Mouse (Mus musculus) myocyte (in vitro differentiated cells): ENCODE measurements at regions not wholly inside any gene's neighbourhood (a gene's known extent, or its start where the extent isn't known, plus 50 kb on each side); places are given as distances from the start of the nearest gene placed in this dataset.

Experiments
- CEBPB ChIP-seq: IDR thresholded peaks from 2 replicates; pipeline ENCODE4 v1.6.1; 2011; ENCODE audit warnings: mild to moderate bottlenecking, moderate library complexity; ENCODE audit not compliant: poor library complexity, insufficient read depth, severe bottlenecking
- POLR2A ChIP-seq: IDR thresholded peaks from one replicate; pipeline ENCODE4 v1.6.1; 2011; ENCODE audit warnings: low read depth, mild to moderate bottlenecking, control low read depth, moderate library complexity; ENCODE audit not compliant: insufficient read length
- REST ChIP-seq: IDR thresholded peaks from one replicate; pipeline ENCODE4 v1.6.1; 2011; ENCODE audit warnings: mild to moderate bottlenecking, control low read depth, moderate library complexity; ENCODE audit not compliant: insufficient read depth, insufficient read length
- TCF12 ChIP-seq: IDR thresholded peaks from one replicate; pipeline ENCODE4 v1.6.1; 2011; ENCODE audit warnings: mild to moderate bottlenecking, control low read depth; ENCODE audit not compliant: poor library complexity, insufficient read depth, severe bottlenecking
- USF1 ChIP-seq: IDR thresholded peaks from one replicate; pipeline ENCODE4 v1.6.1; 2011; ENCODE audit warnings: low read depth, mild to moderate bottlenecking, control low read depth, moderate library complexity

GRCm38 (mm10) chr6:93119482-93119881 lies 176.2 kb upstream of the Adamts9 start:
- TF ChIP-seq POLR2A (no peak), USF1 (no peak), CEBPB (no peak), REST (no peak), TCF12 (no peak)
